Mouse (Mus musculus) limb, embryonic 14.5 days (tissue): ENCODE results near the gene Ier5l. TPM values are rescaled to one million over a fixed set of nuclear protein-coding genes. Genes with fewer than 3 reads are reported as not detected.
A peak's percentile ranks its signal among the peaks of the same experiment; 100 is the strongest.

Source experiments
- ATAC-seq: fragments of 200-750 bp; cut with Nextera tagmentation; 2 replicates; pipeline ENCODE4 v1.8.0; 2017; ENCODE audit warnings: low read depth, moderate number of reproducible peaks, moderate TSS enrichment; ENCODE audit not compliant: low FRiP score
- DNase-seq: peaks from one replicate; pipeline ENCODE4 v3.0.0-alpha.2; 2015; ENCODE audit warnings: low spot score
- H3K27ac ChIP-seq: fragments of 300-500 bp; sonication (generic); replicated peaks from 2 replicates; pipeline ENCODE4 v1.5.1; 2014; ENCODE audit warnings: low read depth, mild to moderate bottlenecking, low read length, moderate library complexity, mixed read lengths
- H3K27me3 ChIP-seq: fragments of 300-500 bp; sonication (generic); 2 replicates; pipeline ENCODE4 v1.6.1; 2014; ENCODE audit warnings: low read length, mixed read lengths; ENCODE audit not compliant: control insufficient read depth, insufficient read depth
- H3K36me3 ChIP-seq: fragments of 300-500 bp; sonication (generic); 2 replicates; pipeline ENCODE4 v1.6.1; 2014; ENCODE audit warnings: mild to moderate bottlenecking, low read length, moderate library complexity, mixed read lengths; ENCODE audit not compliant: control insufficient read depth, insufficient read depth
- H3K4me1 ChIP-seq: fragments of 300-500 bp; sonication (generic); 2 replicates; pipeline ENCODE4 v1.6.1; 2014; ENCODE audit warnings: antibody characterized with exemption, low read length, mixed read lengths; ENCODE audit not compliant: control insufficient read depth, insufficient read depth
- H3K4me2 ChIP-seq: fragments of 300-500 bp; sonication (generic); replicated peaks from 2 replicates; pipeline ENCODE4 v1.6.1; 2014; ENCODE audit warnings: low read depth, mild to moderate bottlenecking, low read length, moderate library complexity; ENCODE audit not compliant: severe bottlenecking
- H3K4me3 ChIP-seq: fragments of 300-500 bp; sonication (generic); replicated peaks from 2 replicates; pipeline ENCODE4 v1.5.1; 2014; ENCODE audit warnings: low read length
- H3K9ac ChIP-seq: fragments of 300-500 bp; sonication (generic); 2 replicates; pipeline ENCODE4 v1.6.1; 2014; ENCODE audit warnings: mild to moderate bottlenecking, low read depth, low read length, moderate library complexity; ENCODE audit not compliant: severe bottlenecking
- H3K9me3 ChIP-seq: fragments of 300-500 bp; sonication (generic); 2 replicates; pipeline ENCODE4 v1.6.1; 2016; ENCODE audit warnings: low read length; ENCODE audit not compliant: control insufficient read depth
- POLR2A ChIP-seq: fragments of 200-500 bp; IDR thresholded peaks from 2 replicates; pipeline ENCODE4 v1.8.0; 2012; ENCODE audit warnings: inconsistent platforms, mild to moderate bottlenecking, moderate library complexity, borderline replicate concordance; ENCODE audit not compliant: insufficient read depth, insufficient read length; ENCODE audit errors: extremely low read depth
- WGBS: fragments of 180-500 bp; shearing (Covaris S2); extraction: QIAGEN DNeasy Blood & Tissue Kit; methylation state at CpG from one replicate; pipeline ENCODE4 v1.1.7; 2014; 5-methylcytosine and 5-hydroxymethylcytosine counted together
- polyA plus RNA-seq, 2 experiments: library from polyadenylated mRNA; depleted of rRNA in 1 of 2; stranded (reverse) in 1 of 2; unstranded in 1 of 2; fragments of >200 nt; fragmentation: Nextera tagmentation in 1 of 2; extraction: Ambion mirVana in 1 of 2; gene quantifications; 2 replicates each; pipeline versions ENCODE4 v1.2.1 to v1.2.3; 2012 to 2014

Ier5l gene
- polyA plus RNA-seq, 2 experiments = 3.9 to 31.0 TPM

DNA sequence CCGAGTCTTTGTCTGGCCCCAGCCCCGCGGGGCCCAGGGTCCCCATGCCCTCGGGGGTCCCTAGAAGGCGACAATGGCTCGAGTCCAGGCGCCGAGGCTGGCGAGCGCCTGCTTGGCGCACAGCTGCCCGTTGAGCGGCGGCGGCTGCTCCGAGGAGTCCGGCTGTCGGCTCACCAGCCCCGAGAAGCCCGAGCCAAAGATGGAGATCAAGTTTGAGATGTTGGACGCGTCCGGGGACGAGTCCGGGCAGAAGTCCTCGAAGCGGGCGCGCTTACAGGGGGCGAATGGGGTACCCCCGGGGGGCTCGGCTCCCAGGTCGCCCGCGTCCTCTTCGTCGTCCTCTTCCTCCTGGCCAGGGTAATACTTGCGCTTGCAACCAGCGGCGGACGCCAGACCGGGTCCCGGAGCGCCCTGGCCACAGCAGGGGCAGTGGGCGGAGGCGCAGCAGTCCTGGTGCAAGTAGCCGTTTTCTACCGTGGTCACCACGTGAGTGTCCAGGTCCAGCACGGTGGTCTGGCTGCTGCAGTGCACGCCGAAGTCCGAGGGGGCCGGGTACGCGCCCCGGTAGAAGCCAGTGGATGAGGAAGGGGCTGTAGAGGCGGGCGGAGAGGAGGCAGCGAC is 1.2 kb downstream of the Ier5l start:
- under 1% methylated on average over 49 of the region's 60 CpGs for WGBS
- peak overlapping the region; percentile 96 for H3K4me3 ChIP-seq
- no peaks in the 10 kb centered on the region for H3K27me3 ChIP-seq
- H3K9ac ChIP-seq = peak overlapping the region; percentile 88
- H3K4me2 ChIP-seq = peak overlapping the region; percentile 99
- TF ChIP-seq POLR2A = 0 out of 2 replicates have a peak, but pooled peaks have one; percentile 12
- H3K4me1 ChIP-seq = peaks cover 18% of the 10 kb centered on the region
- DNase-seq = no peak
- H3K27ac ChIP-seq = peak overlapping the region; percentile 94
- no peak for ATAC-seq
- no peaks in the 10 kb centered on the region for H3K36me3 ChIP-seq
- no peaks in the 10 kb centered on the region for H3K9me3 ChIP-seq

DNA sequence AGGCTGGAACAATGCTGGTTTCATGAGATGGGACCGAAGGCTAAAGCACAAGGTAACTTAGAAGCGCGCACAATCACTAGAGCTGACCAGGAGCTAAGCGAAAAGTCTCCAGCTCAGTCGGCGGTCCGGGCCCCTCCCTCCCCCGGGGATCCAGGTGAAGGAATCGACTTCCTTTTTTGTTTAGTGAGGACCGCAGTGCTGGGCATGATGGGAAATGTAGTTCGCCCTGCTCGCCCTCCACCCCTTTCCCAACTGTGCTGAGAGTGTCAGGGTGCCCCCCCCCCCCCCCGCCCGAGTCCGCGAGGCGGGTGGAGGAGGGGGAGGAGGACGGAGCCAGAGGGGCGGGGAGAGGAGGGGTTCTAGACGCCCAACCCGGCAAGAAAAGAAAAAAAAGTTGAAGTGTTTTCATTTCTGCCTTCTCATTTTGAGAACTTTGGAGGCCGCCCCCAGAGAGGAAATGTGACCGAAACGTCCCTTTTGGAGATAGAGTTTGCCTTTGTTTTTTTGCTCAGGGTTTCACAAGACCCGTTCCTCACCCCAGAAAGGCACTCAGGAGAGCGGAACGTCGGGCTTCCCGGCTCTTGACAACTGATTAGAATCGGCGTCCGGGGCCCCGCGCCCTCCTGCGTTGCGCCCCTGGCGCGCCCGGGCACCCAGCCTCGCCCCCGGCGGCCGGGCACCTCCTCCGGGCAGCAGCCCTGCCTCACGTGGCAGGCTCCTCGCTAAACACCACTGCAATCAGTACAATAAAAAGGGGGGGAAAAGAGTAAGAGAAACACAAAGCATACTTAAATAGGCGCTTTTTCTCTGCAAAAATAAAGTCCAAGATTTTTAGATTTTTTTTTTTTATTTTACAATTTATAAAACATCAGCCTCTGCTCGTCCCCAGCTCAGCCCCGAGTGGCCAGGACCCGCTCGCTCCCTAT is 2.0 kb downstream of the Ier5l start:
- peak; percentile 93 for DNase-seq
- peak overlapping the region; percentile 94 for H3K27ac ChIP-seq
- H3K36me3 ChIP-seq = no peaks in the 10 kb centered on the region
- no peaks in the 10 kb centered on the region for H3K27me3 ChIP-seq
- H3K4me3 ChIP-seq = peak overlapping the region; percentile 96
- H3K4me2 ChIP-seq = peak overlapping the region; percentile 99
- under 1% methylated on average over 43 of the region's 51 CpGs for WGBS
- peak; percentile 70 for ATAC-seq
- H3K4me1 ChIP-seq = peaks cover 18% of the 10 kb centered on the region
- no peak for TF ChIP-seq POLR2A
- no peaks in the 10 kb centered on the region for H3K9me3 ChIP-seq
- H3K9ac ChIP-seq = peak overlapping the region; percentile 88

DNA sequence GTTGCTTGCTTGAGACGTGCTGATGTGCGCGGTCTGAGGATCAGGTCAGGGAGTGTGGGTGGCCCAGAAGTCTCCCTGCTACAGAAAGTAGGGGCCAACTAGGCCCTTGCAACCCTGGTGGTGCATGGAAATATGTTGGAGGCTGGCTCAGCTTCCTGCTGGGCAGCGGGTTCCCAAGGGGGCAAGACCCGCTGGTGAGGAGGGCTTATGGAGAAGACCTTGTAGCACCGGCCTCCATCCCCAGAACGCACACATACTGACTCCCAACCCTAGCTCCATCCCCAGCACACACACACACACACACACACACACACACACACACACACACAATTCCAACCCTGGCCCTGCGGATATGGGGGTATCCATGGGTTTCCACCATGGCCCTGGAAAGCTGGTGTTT is 3.0 kb downstream of the Ier5l start:
- Histone ChIP-seq H3K27me3 (no peaks in the 10 kb centered on the region), H3K4me1 (peaks cover 24% of the 10 kb centered on the region), H3K27ac (peak overlapping the region; percentile 94), H3K4me3 (peak overlapping the region; percentile 96), H3K9me3 (no peaks in the 10 kb centered on the region), H3K9ac (peak overlapping the region; percentile 31), H3K36me3 (no peaks in the 10 kb centered on the region), H3K4me2 (peak overlapping the region; percentile 99)
- WGBS = 7% methylated on average over 8 of the region's 8 CpGs
- no peak for TF ChIP-seq POLR2A
- DNase-seq = no peak
- ATAC-seq = no peak

DNA sequence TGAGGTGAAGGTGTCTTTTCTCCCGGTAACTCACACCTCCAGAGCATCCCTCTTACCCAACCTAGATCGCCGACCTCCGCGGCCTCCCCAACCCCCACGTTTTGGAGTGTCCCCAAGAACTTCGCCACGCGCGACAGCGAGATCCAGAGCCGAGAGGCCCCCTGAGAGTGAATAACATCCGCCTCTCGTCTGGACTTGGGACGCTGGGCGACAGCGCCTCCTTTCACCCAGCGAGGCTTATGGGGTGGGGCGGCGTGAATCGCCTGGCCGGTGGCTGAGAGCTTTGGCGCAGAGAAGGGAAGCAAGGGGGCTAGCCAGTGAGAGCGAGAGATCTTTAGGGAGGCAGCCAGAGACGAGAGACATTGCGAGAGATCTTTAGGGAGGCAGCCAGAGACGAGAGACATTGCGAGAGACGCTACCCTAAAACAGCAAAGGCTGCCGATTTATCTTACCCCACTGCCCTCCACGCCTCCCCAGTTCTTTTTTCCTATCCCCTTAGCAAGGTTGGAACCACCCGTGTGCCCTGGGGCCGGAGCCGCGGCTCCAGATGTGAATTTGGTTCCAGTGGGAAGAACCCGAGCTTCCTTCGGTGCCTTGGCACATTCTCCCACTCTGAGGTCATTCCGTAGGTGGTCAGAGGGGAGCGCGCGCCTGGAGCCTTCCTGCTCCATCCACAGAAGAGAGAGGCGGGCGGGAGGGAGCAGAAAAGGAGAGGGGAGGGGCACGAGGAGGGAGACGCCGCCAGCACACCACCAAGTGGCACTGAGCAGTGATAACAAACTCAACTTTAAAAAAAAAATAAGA is 3.7 kb downstream of the Ier5l start:
- Histone ChIP-seq H3K4me2 (peak overlapping the region; percentile 99), H3K4me1 (peaks cover 24% of the 10 kb centered on the region), H3K27ac (peak overlapping the region; percentile 94), H3K27me3 (no peaks in the 10 kb centered on the region), H3K36me3 (no peaks in the 10 kb centered on the region), H3K9me3 (no peaks in the 10 kb centered on the region), H3K9ac (peak overlapping the region; percentile 63), H3K4me3 (peak overlapping the region; percentile 96)
- DNase-seq (peak; percentile 87), ATAC-seq (peak; percentile 13; the same call in 1 of the 2 replicates)
- 0 out of 2 replicates have a peak, but pooled peaks have one; percentile 29 for TF ChIP-seq POLR2A
- WGBS = 1% methylated on average over 46 of the region's 46 CpGs

DNA sequence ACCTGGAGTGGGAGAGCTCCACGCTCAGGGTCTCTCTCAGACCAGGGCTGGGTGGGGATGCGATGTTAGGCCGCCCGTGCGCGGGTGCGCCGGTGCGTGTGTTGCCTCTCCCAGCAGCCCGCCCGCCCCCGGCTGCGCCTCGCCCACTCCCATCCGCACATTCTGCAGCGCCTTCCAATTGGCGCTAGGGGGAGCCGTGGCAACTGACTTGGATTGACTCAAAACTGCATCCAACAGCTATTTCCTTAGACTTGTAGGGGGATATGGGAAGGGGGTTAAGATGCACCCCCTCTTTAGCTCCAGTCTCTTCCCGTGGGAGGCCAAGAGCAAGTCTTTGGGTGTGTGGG is 4.2 kb downstream of the Ier5l start:
- no peaks in the 10 kb centered on the region for H3K27me3 ChIP-seq
- no peaks in the 10 kb centered on the region for H3K9me3 ChIP-seq
- peak; percentile 42; the same call in 1 of the 2 replicates for ATAC-seq
- peaks cover 23% of the 10 kb centered on the region for H3K4me1 ChIP-seq
- peak; percentile 89 for DNase-seq
- TF ChIP-seq POLR2A = no peak
- H3K36me3 ChIP-seq = no peaks in the 10 kb centered on the region
- 1% methylated on average over 19 of the region's 19 CpGs for WGBS
- peak overlapping the region; percentile 96 for H3K4me3 ChIP-seq
- peak overlapping the region; percentile 63 for H3K9ac ChIP-seq
- peak overlapping the region; percentile 99 for H3K4me2 ChIP-seq
- H3K27ac ChIP-seq = peak overlapping the region; percentile 94
